Mouse (Mus musculus) limb, embryonic 10.5 days (tissue): Measurements from ENCODE around the gene Synj1. TPM values are rescaled to one million over a fixed set of nuclear protein-coding genes. Genes with fewer than 3 reads are reported as not detected.

Experiments used
- DNase-seq: peaks from one replicate; pipeline ENCODE4 v3.0.0-alpha.2; 2017; ENCODE audit warnings: low spot score
- H3K27ac ChIP-seq: fragments of 300-500 bp; sonication (generic); 2 replicates; pipeline ENCODE4 v1.5.1; 2016; ENCODE audit warnings: mild to moderate bottlenecking
- H3K27me3 ChIP-seq: fragments of 300-500 bp; sonication (generic); 2 replicates; pipeline ENCODE4 v1.6.1; 2016; ENCODE audit warnings: low read depth, mild to moderate bottlenecking; ENCODE audit not compliant: poor library complexity, severe bottlenecking
- H3K36me3 ChIP-seq: fragments of 300-500 bp; sonication (generic); 2 replicates; pipeline ENCODE4 v1.6.1; 2016; ENCODE audit warnings: mild to moderate bottlenecking, moderate library complexity
- H3K4me1 ChIP-seq: fragments of 300-500 bp; sonication (generic); 2 replicates; pipeline ENCODE4 v1.6.1; 2016
- H3K4me3 ChIP-seq: fragments of 300-500 bp; sonication (generic); 2 replicates; pipeline ENCODE4 v1.5.1; 2016; ENCODE audit warnings: mild to moderate bottlenecking, moderate library complexity
- H3K9me3 ChIP-seq: fragments of 300-500 bp; sonication (generic); replicated peaks from 2 replicates; pipeline ENCODE4 v1.6.1; 2016; ENCODE audit warnings: mild to moderate bottlenecking
- WGBS: fragments of 180-500 bp; shearing (Covaris S2); methylation state at CpG from one replicate; pipeline ENCODE4 v1.1.7; 2016; 5-methylcytosine and 5-hydroxymethylcytosine counted together
- polyA plus RNA-seq: library from polyadenylated mRNA; unstranded; fragments of >200 nt; fragmentation: Nextera tagmentation; extraction: Ambion mirVana; gene quantifications from 2 replicates; pipeline ENCODE4 v1.2.1, GENCODE M21; 2016

Synj1 gene
- polyA plus RNA-seq, 1 experiment from 2014 or later, result 9.6 TPM

DNA sequence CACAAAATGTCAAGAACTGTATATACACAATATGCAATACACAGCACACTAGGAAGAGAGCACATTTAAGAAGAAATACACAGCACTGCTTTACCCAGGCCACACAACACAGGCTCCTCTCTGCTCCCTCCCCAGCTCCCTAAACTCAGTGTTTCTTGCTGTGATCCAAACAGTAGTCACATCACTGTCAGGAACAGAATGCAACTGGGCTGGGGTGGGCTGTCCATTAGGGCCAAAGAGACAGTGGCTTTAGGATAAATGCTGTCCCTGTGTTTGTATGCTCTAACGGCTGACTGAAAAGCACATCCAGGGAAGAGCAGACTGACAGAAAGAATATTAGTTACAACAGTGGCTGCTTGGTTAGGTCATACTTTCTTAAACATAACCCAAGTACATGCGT is 18.8 kb upstream of the Synj1 start:
- DNase-seq, result no peak
- H3K27me3 ChIP-seq, result no peaks in the 10 kb centered on the region
- H3K36me3 ChIP-seq, result peaks cover 99% of the 10 kb centered on the region
- H3K27ac ChIP-seq, result no peak overlapping the region
- H3K9me3 ChIP-seq, result no peaks in the 10 kb centered on the region
- H3K4me3 ChIP-seq, result no peak overlapping the region
- no peaks in the 10 kb centered on the region for H3K4me1 ChIP-seq
- 95% methylated on average over 2 of the region's 2 CpGs for WGBS

DNA sequence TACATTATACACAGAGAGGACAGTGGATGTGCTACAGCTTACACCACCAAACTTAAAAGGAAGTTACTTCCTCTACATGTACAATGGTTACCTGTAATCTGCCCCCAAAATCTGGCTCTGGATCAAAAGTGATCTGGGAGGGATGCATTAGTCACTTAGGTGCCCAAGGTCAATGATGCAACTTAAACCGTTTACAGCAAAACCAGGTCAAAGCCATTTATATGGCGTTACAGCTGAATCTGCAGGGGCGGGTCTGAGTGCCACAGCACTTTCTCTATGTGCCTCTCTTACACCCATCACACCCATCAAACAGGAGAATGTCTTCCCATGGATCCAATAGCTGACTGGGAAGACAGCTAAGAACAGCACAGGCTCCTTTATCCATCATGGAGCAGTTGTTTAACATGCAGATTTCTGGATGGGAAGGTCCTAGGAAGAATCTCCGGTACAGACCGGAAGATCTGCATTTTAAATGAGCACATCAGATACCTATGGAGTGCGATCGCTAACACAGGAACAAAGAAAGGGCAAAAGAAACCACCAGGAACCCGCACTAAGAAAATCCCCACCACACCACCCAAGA is 18.1 kb upstream of the Synj1 start:
- Histone ChIP-seq H3K27me3 (no peaks in the 10 kb centered on the region), H3K4me3 (no peak overlapping the region), H3K36me3 (peaks cover 99% of the 10 kb centered on the region), H3K27ac (no peak overlapping the region), H3K9me3 (no peaks in the 10 kb centered on the region), H3K4me1 (no peaks in the 10 kb centered on the region)
- DNase-seq, result no peak
- WGBS, result 92% methylated on average over 8 of the region's 8 CpGs

DNA sequence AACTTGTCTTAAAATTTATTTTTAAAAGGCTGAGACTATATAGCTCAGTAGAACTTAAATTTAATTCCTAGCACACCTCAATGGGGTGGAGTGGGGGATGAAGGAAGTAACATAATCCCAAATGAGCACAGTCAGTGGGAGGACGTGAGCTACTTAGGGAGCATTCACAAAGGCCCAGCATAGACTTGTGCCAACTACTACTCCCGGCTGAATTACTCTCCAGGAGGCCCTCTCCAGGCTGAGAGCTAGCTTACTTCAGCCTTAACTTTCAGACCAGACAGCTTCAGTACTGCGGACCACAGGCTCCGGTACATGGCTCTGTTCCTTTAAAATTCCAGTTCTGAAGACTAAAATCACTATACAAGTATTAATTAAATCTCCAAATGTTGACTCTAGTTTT is 15.2 kb upstream of the Synj1 start:
- Histone ChIP-seq H3K9me3 (no peaks in the 10 kb centered on the region), H3K36me3 (peaks cover 99% of the 10 kb centered on the region), H3K4me3 (no peak overlapping the region), H3K4me1 (no peaks in the 10 kb centered on the region), H3K27ac (no peak overlapping the region), H3K27me3 (no peaks in the 10 kb centered on the region)
- no peak for DNase-seq
- WGBS, result 93% methylated on average over 4 of the region's 4 CpGs

DNA sequence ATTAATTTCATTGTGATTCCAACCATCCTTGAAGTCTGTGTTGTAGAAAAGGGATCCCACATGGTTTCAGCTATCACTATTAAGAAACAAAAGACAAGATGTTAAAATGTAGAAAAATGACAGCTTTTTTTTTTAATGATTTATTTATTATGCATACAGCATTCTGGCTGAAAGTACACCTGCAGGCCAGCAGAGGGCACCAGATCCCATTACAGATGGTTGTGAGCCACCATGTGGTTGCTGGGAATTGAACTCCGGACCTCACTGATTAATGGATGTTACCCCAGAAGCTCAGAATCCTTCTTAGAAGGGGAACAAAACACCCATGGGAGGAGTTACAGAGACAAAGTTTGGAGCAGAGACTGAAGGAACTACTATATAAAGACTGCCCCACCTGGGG is 12.3 kb upstream of the Synj1 start:
- Histone ChIP-seq H3K27ac (no peak overlapping the region), H3K4me1 (no peaks in the 10 kb centered on the region), H3K4me3 (no peak overlapping the region), H3K36me3 (peaks cover 99% of the 10 kb centered on the region), H3K9me3 (no peaks in the 10 kb centered on the region), H3K27me3 (no peaks in the 10 kb centered on the region)
- 97% methylated on average over 1 of the region's 1 CpGs for WGBS
- peak; percentile 48 for DNase-seq

DNA sequence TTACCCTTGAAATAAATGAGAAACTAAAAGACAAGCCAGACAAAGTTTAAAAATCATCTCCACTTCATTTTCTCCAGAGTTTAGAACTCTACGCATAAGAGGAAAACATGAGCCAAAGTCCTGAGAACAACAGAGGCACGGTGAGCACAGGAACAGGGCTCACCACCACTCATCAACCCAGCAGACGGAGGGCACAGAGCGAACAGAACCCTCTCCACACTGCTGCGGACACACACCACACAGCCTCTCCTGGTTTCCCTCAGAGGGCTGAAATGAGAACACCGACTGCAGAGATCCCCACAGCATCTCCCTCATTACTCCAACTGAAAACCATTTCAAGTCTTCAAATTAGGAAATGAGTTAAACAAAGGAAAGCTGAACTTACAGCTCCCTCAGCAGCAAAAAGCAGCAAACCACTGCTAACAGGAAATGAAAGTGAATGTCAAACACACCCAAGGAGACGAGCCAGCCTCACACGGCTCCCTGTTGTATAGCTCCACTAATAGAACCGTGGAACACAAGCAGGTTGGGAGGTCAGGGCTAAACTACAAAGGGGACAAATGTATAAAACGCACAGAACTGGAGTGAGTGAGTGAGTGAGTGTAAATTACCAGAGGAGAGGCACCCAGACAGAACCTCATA is 9.9 kb upstream of the Synj1 start:
- peaks cover 98% of the 10 kb centered on the region for H3K36me3 ChIP-seq
- no peaks in the 10 kb centered on the region for H3K9me3 ChIP-seq
- no peaks in the 10 kb centered on the region for H3K4me1 ChIP-seq
- H3K27ac ChIP-seq, result no peak overlapping the region
- H3K27me3 ChIP-seq, result no peaks in the 10 kb centered on the region
- no peak for DNase-seq
- WGBS, result 92% methylated on average over 10 of the region's 10 CpGs
- no peak overlapping the region for H3K4me3 ChIP-seq

DNA sequence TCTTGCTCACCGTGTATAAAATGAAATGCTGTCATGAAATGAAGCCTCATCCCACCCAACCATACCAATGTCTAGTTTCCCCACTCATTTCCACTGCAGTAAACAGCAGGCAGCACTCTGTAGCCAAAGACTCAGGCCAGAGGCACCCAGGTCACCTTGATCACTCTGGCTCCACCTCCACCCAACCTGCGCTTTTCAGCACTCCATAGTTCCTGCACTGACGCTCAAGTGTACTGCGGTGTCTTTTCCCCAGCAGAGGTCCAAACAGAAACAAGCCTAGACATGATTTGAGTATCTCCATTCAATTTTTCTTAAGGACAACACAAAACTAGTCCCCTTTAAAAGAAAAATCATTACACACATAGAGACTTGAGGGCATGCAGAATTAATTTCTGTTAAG is 8.4 kb upstream of the Synj1 start:
- H3K36me3 ChIP-seq, result peaks cover 98% of the 10 kb centered on the region
- no peaks in the 10 kb centered on the region for H3K9me3 ChIP-seq
- DNase-seq, result no peak
- H3K27me3 ChIP-seq, result no peaks in the 10 kb centered on the region
- 97% methylated on average over 4 of the region's 4 CpGs for whole genome bisulfite sequencing
- H3K27ac ChIP-seq, result no peak overlapping the region
- no peaks in the 10 kb centered on the region for H3K4me1 ChIP-seq
- H3K4me3 ChIP-seq, result no peak overlapping the region

DNA sequence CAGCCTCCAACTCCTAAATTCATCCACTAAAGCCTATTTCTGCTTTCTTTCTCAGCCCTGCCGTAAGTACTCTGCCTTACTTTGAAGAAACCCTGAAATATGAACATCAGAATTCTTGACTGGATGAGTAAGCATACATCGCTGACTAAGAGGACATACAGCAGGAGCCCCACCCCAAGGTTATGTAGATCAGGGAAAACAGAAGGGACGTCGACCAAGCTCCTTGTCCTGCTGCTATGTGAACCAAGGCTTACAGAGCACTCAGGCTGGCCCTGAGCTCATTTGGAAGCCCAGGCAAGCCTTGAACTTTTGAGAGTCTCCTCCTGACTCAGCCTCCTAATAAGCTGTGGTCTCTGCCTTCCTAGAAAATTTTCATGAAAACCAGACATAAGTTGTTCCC is 4.7 kb upstream of the Synj1 start:
- H3K4me1 ChIP-seq, result peaks cover 5% of the 10 kb centered on the region; the same call in 1 of the 2 replicates
- no peak for DNase-seq
- no peaks in the 10 kb centered on the region for H3K27me3 ChIP-seq
- H3K27ac ChIP-seq, result no peak overlapping the region
- 93% methylated on average over 4 of the region's 4 CpGs for WGBS
- no peaks in the 10 kb centered on the region for H3K9me3 ChIP-seq
- H3K4me3 ChIP-seq, result no peak overlapping the region
- peaks cover 74% of the 10 kb centered on the region for H3K36me3 ChIP-seq

DNA sequence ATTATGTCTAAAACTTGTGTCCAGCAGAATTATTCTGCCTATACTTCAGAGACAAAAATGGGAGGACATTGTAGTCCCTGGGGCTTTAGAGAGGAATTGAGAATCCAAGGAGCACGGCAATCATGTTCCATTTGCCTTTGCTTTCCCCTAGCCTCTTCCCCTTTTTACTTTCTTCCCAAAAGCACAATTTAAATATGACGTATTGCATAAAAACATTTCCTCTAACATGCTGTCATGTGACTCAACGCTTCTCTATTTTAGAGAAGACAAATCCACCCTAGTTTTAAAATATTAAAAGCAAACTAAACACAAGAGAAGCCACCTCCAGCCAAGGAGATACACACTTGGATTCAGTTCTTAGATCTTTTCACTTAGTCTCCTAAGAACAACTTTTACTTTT is 739 bp upstream of the Synj1 start:
- peak overlapping the region; percentile 72 for H3K4me3 ChIP-seq
- peaks cover 12% of the 10 kb centered on the region for H3K4me1 ChIP-seq
- no peak overlapping the region for H3K27ac ChIP-seq
- H3K27me3 ChIP-seq, result no peaks in the 10 kb centered on the region
- DNase-seq, result no peak
- H3K9me3 ChIP-seq, result no peaks in the 10 kb centered on the region
- 51% methylated on average over 3 of the region's 3 CpGs for WGBS
- peaks cover 35% of the 10 kb centered on the region for H3K36me3 ChIP-seq

DNA sequence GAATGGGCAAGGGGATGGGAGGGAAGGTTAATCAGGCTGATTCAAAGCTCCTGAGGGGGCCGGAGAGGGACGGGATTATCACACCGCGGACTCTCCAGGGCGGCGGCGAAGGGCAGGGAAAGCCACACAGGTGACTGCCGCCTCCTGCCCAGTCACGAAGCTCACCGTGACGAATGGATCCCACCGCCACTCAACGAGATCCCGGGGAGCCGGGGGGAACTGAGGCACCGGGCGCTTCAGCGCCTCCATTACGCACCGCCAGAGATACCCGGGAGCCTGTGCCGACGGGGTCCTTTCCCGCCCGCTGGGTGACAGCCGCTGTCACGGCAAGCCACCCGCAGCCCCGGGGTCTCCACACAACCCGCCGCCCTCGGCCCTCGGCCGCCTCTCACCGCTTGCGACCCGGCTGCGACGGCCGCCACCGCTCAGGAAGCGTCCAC is 507 bp downstream of the Synj1 start:
- H3K4me1 ChIP-seq, result peaks cover 12% of the 10 kb centered on the region
- H3K4me3 ChIP-seq, result peak overlapping the region; percentile 72
- H3K36me3 ChIP-seq, result peaks cover 24% of the 10 kb centered on the region
- WGBS, result under 1% methylated on average over 42 of the region's 42 CpGs
- peak overlapping the region; percentile 86 for H3K27ac ChIP-seq
- H3K9me3 ChIP-seq, result no peaks in the 10 kb centered on the region
- H3K27me3 ChIP-seq, result no peaks in the 10 kb centered on the region
- no peak for DNase-seq

DNA sequence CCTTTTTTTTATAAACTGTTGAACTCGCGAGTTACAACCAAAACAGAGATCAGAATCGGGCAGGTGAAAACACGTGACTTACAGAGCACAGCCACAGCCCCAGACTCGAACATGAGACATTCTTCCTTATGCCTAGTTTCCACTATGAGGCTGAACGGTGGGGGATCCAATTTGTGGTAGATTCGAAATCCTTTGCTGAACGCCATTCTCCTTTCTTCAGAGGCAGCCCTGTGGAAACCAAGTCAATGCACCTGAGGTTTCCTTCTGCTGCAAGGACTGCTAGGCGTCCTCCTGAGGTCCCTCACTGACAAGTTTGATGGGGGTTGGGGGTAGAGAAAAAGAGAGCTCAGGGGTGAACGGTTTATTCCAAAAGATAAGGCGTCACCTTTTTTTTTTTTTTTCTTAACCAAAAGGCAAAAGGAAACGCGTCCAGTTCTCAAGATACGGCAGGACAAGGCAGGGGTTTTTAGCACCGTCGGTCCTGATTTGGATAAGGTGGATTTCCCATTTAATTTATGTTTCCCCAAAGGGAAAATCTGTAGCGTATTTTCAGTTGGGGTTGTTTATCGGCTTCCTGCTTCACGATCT is 1.1 kb downstream of the Synj1 start:
- Histone ChIP-seq H3K27ac (peak overlapping the region; percentile 86), H3K27me3 (no peaks in the 10 kb centered on the region), H3K4me1 (peaks cover 12% of the 10 kb centered on the region), H3K9me3 (no peaks in the 10 kb centered on the region), H3K4me3 (peak overlapping the region; percentile 72), H3K36me3 (peaks cover 18% of the 10 kb centered on the region)
- DNase-seq, result no peak
- 2% methylated on average over 19 of the region's 19 CpGs for WGBS

DNA sequence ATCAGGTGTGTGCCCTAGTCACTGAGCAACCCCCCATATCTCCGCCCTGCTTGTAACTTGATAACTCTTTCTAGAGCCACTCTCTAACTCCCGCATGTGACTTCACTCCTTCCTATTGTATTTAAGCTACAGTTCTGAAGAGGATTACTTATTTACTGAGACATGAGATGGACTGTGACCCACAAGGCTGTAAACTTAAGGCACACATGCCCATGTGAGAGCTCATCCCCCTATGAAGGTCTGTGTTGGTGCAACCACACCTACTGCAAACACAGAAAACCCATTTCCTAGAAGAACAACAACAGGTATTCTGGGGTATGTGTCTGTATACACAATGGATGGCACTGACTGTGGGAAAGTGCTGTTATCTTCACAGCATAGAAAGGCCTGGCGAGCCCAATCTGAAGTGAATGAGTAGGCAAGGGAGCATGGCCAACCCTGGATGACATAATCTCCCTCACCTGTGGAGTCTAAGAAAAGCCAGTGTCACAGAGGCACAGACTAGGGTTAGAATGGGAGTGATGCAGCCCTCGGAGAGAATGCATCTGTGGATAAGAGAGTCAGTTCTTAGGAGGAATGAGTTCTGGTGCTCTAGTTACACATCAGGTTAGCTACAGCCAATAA is 6.1 kb downstream of the Synj1 start:
- Histone ChIP-seq H3K4me3 (no peak overlapping the region), H3K27me3 (no peaks in the 10 kb centered on the region), H3K36me3 (no peaks in the 10 kb centered on the region; the same call in 1 of the 2 replicates), H3K9me3 (no peaks in the 10 kb centered on the region), H3K27ac (no peak overlapping the region), H3K4me1 (peaks cover 5% of the 10 kb centered on the region)
- WGBS, result 83% methylated on average over 4 of the region's 4 CpGs
- DNase-seq, result no peak

DNA sequence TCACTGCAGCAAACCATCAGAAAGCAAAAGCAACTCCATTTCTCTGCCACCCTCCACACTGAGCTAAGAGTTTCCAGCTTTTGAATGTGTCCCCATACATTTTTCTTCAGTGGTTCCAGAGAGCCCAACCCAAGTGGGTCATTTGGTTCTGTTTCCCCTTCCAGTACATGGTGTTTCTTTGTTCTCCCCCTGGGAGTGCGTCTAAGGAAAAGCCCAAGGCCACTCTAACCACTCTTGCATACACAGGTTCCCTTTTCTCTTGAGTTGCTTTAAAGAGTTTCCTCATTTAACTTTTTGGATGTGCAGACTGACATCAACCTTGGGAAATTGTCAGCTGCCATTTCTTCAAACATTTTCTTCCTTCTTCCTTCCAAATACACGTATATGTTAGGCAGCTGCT is 10.0 kb downstream of the Synj1 start:
- Histone ChIP-seq H3K4me3 (no peak overlapping the region), H3K9me3 (no peaks in the 10 kb centered on the region), H3K27me3 (no peaks in the 10 kb centered on the region), H3K4me1 (no peaks in the 10 kb centered on the region), H3K36me3 (no peaks in the 10 kb centered on the region; the same call in 1 of the 2 replicates), H3K27ac (no peak overlapping the region)
- WGBS, result 90% methylated on average over 2 of the region's 2 CpGs
- no peak for DNase-seq

DNA sequence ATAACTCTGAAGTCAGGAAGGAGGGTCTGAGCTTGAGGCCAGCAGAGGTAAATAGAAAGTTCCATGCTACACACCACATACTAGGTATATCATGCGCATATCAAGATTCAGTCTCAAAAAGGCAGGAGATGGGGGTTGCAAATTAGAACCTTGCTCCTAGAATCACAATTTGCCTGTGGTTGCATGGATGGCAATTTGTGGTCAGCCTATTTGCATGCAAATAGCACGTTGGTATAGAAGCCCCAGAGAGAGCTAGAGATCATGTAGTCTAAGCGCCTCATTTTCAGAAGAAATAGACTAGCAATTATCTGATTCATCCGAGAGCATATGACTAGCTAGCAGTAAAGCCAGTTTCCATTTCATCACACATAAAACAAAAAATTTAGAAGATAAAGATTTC is 11.3 kb downstream of the Synj1 start:
- H3K36me3 ChIP-seq, result no peaks in the 10 kb centered on the region; the same call in 1 of the 2 replicates
- no peaks in the 10 kb centered on the region for H3K27me3 ChIP-seq
- DNase-seq, result no peak
- no peak overlapping the region for H3K4me3 ChIP-seq
- no peaks in the 10 kb centered on the region for H3K9me3 ChIP-seq
- 83% methylated on average over 4 of the region's 4 CpGs for WGBS
- H3K4me1 ChIP-seq, result 0 out of 2 replicates have a peak, but pooled peaks cover 3% of the 10 kb centered on the region
- no peak overlapping the region for H3K27ac ChIP-seq
